Mouse (Mus musculus) activated CD4-positive, CD25-positive, alpha-beta regulatory T cell, adult 4 months (primary cell): Measurements from ENCODE around the gene Cacna1c. TPM values are rescaled to one million over a fixed set of nuclear protein-coding genes. Genes with fewer than 3 reads are reported as not detected.

ENCODE experiments used
- ATAC-seq: one replicate; pipeline ENCODE4 v1.8.0; 2017
- polyA plus RNA-seq, 2 experiments: library from polyadenylated mRNA; unstranded; fragments of 100-300 nt; shearing (Covaris generic); gene quantifications; one replicate each; pipeline ENCODE4 v1.2.1; 2017

Gene Cacna1c
- polyA plus RNA-seq, 2 experiments from 2014 or later = 1.1 TPM

DNA sequence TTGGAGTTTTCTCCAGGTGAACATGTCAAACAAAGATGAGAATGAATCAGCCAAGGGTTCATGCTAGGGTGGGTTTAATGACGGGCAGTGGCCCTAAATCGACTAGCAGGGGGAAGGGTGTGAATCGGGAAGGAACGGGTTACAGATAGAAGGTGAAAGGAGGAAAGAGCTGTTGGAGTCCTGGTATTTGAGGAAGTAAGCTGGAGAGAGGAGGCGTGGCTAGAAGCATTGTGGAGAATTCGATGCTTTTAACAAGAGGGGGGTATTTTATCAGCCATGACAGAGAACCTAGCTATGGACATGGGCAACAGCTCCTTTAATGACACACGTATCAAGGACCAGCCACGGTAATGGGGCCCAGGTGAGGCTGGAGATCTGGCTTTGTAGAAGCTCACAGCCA lies 417.0 kb downstream of the Cacna1c start:
- ATAC-seq = no peak

DNA sequence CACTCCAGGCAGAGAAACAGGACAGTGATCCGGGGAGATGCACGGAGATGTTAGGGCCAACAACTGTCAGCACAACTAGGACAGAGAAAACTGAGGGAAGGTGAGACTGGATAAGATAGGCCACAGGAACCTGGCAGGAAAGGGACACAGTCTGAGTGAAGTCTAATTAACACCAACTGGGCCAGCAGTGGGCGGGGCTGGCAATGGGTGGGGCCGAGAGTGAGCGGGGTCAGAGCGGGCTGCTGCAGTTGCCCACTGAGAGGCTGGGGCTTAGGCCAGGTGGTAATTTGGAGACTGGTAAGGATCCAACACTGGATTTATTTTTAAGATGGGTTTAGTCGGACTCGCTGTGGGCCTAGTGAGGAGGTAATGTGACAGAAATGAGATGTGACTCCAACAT lies 418.8 kb downstream of the Cacna1c start:
- no peak for ATAC-seq

DNA sequence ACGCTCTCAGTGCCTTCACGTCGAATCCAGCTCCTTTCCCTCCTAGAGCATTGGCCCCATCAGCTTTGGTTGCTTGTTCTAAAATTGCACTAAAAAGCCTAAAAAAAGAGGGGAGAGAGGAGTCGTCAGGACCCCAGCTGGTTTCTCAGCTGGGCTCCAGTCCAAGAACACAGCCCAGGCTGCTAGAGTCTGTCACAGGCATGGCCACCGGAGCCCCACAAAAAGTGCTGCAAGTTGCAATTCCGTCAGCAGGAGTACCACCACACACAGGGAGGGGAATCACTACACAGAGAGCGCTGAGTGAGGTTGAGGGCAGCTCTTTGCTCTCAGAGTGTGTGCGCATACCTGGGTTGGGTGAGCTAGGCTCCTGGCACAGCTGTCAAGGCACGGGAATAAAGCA lies 419.8 kb downstream of the Cacna1c start:
- ATAC-seq = no peak

DNA sequence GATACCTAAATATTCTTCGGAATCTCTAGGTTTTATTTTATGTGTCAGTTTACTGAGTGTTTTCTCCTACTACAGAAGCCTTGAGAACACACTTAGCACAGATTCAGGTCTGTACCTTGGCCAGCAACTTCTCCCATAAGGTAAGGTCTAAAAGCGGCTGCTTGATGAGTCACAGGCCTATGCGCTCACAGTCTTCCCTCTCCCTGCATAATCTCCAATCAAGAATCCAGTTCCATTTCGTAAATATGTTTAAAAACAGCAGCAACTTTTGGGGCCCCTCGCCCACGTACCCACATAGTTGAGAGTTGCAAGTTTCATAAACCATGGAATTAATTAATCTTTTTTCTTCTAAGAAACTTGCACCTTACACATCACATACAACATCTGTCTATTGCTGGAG lies 423.6 kb downstream of the Cacna1c start:
- ATAC-seq = no peak

DNA sequence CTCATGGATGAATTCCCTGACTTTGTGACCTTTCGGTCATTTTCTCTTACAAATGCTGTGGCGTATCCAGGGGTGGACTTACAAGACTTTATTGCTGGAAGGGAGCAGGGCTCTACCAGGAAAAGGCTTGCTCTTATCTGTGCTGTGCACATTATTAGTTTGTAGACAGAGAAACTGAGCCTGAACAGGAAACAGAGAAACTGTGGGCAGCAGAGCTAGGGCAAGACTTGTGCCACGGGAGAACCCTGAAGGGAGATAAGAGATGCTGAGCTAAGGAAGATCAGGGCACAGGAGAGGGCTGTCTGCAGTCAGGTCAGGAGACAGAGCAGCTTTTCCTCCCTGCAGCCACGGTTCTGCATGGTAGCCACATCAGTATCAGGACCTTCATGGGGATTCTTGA lies 425.1 kb downstream of the Cacna1c start:
- no peak for ATAC-seq

DNA sequence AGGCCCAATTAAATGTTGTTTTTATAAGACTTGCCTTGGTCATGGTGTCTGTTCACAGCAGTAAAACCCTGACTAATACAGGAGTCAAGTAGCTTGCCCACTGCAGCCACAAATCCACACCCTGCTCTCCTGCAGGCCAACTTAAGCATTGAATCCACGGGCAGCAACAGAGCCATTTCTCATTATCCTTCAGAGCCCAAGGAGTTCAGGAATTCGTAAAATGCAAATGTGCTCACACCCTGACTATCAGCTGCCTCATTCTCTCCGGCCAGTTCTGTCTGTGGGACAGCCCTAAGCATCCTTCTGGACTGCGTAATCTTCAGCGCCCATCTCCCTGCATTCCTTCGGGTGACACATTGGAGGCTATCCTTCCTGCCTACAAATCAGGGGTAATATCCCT lies 425.8 kb downstream of the Cacna1c start:
- ATAC-seq = no peak

DNA sequence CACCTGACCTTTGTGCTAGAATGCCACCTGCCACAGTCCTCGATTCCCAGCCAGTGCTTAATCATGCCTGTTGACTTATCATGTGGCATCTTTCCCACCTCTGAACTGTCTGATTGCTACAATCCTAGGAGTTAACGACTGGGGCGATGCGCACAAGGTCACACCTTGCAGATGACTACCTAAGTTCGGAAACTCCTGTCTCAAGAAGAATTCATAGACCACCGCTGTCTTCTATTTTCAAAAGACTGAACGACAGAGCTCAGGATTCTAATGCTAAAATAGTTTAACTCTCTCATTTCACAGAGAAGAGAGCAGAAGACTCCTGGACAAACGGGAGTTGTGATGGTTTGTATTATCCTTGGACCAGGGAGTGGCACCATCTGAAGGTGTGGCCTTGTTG lies 426.4 kb downstream of the Cacna1c start:
- ATAC-seq = no peak

DNA sequence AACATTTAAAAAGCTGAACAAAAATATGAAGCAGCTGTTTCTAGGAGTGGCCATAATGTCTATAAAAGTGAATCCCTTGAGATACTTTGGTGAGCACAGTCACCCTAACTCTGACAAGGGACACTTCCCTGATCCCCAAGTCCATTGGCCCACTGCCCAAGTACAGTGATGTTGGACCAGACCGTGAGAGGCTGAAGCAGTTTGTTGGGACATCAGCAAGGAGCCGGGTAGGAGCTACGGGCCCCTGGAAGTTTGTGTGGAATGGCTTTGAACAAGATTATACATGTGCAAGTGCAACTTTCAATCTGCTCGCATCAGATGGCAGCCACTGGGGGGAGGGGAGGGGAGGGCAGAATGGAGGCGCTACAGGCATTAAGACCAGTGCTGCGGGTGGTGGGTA lies 428.5 kb downstream of the Cacna1c start:
- ATAC-seq = no peak

DNA sequence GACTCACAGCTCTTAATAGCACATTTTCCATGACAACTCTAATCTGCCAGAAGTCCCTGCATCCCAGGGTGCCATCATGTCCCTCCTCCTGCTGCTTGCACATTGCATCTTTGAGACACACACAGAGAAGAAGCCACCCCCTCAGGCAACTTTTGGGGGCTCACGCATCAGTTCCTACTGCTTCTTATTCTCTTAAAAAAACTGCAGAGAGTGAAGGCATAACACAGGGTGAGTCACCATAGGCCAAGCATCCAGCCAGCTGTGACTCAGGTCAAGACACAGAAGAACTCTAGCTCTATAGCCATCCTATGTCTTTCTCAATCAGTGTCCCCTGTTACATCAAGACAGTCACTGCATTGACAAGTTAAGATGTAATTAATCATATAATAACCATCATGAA lies 431.0 kb downstream of the Cacna1c start:
- ATAC-seq = no peak

DNA sequence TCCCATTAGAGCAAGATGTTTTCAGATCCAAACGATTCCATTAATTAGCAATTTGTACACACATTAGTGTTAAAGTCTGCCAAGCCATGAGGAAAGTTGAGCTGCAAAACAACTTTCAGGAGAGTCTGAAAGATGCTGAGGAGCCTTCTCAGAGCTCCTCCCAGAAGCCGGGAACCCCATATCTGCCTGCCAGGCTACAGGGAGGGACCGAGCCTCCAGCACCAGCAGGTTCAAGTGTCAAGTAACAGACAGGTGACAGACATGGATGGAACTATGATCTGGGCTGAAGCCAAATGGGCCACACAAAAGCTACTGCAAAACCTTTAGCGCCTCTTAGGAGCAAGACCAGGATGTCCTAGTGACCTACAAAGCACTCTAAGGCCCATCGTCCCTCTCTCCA lies 437.2 kb downstream of the Cacna1c start:
- no peak for ATAC-seq

DNA sequence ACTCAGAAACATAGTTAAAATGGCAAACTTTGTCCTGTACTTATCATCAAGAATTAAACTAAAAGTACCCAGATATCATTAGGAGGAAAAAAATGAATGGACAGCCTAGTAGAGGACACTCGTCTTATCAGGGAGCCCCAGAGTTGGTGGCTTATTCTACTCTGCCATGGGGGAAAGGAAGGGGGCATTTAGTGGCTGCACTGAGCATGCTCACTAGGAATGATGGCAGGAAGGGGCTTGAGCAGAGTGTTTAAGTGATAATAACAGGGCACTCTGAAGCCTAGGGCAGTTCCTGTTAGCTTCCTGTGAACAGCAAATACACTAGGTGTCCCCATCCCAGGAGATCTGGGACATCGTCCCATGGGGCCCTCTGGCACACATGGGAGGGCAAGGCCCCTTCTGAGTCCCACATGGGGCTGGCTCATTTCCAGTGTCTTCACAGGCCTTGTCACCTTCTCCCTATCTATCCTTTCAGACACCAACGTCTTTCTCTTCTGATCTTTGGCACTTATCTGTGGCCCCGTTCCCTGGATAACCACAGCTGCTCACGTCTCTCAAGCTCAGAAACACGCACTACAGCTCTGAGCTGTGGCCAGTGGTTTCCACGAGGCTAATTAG lies 437.8 kb downstream of the Cacna1c start:
- ATAC-seq = no peak

DNA sequence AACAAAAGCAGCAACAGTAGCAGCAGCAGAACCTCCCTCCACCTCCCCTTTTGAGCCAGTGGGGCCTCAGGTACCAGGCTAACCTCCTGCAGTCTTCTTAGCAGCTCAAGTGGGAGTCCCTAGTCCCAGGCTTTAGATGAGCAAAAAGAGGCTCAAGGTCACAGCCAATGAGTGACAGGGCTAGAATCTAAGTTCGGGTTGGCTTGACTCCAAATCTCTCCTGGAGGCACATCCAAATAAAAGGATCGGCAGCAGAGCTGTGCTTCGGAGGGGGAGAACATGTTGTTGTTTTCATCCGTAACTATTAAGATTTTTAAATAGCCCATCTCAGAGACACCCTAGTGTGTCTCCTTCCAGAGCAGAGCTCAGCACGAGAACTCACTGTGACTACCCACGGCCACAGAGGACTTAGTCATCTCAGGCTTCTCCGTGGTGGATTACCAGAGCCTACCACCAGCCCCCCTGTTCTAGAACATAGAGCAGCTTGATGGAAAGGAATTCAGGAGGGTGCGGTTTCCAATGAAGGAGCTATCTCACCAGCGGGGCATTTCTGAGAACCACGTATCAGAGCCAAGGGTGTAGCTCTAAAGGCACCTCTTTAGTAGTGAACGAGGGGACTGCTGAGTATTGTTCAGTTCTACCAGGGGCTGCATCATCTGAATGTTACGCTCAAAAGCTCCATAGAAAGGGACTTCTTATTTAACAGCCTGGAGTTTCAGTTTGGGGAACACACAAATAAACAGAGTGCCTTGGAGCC lies 438.5 kb downstream of the Cacna1c start:
- no peak for ATAC-seq

DNA sequence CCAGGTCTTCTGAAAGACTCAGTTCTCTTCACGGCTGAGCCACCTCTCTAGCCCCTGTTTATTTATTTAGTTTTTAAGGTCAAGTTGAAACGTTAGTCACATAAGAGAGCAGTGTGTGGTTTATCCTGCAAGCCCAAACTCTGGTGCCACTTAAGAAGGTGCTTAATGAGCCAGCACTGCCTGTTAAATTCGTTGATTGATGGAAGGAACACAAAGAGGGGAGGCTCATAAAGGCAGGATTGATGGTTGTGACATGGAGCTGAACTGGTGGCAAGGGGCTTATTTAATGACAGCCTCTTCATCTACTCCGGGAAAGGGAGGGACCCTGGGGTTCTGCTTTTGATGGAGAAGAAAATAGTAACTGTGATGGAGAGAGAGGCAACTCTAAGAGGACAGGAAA lies 439.7 kb downstream of the Cacna1c start:
- ATAC-seq = no peak

DNA sequence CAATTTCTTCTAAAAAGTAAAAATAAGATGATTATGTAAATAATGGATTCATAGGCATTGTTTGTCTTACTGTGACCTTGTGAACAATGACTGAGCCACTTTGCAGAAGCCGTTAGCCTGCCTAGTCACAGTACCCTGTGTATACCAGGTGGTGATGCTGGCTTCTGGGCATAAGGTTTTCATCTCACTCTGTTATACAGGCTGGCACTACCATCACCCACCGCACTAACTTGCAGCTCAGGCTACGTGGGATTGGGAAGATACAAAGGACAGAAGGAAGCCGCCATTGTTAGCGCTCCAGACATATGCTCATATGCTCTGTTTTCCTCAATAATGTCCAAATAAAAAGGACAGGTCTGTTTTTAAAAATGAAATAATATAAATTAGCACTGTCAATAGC lies 440.4 kb downstream of the Cacna1c start:
- no peak for ATAC-seq

DNA sequence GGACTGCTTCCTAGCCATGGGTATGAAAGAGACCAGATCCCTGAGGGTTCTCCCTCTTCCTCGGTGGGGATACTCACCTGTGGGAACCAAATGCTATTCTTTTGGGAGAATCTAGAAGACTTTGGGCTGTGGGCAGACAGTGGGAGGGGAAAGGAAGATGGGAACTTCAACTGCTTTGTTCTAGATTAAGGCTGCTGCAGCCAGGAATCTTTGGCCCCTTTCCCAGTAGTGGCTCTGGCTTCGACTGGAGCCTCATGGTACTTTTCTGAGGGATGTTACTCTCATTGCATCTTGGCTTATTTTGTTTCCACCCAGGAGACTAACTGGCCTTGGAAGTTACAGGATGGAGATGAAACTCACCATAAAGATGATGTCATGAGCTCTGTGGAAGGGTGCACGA lies 441.8 kb downstream of the Cacna1c start:
- ATAC-seq = no peak

DNA sequence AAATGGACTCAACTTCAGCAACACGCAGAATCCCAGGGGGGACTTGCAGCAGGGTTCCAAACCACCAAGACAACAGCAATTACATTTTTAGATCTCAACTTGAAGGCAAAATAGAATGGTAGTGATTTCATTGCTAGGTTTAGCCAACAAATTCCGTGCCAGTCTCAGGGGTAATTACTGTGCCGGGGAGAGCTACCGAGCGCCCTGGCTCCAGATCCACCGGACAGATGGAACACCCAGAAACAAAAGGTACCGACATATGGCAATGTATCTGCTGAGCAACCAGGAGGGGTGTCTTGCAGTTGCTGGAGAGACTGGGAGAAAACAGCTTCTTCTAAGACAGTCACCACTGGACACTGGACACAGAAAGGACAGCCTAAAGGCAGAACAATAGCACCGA lies 442.4 kb downstream of the Cacna1c start:
- no peak for ATAC-seq

DNA sequence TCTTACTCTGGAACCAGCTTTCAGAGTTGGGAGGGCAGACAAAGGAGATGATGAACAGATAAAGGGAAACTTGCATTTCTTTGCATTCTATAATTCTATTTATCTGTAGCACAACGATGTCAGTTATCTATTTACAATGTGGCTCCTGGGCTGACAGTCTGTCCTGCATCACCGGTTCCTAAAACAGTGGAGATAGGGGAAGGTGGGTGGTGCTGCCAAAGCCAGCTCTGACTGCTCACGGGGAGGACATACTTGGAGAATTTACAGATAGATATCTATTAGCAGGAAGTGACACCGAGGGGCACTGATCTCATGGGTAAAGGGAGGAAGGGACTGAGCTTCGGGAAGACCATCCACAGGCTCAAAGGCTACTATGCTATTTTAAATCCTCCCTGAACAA lies 443.2 kb downstream of the Cacna1c start:
- no peak for ATAC-seq

DNA sequence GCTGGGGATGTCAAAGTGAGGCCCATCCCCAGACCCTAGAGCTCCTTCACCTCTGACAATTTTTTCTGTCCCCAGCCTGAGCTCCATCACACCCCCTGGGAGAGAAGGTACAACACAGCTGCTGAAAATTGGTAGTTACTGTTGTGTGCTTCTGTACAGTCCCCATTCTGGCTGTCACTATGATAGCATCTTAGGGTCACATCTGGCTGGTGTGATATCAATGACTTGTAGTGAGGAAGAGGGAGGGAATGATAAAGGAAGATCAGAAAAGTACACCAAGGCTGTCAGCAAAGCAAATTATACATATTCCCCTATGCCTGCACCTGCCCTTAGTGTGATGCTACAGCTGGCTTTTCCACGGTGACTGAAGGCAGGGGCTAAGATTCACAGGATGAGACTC lies 446.9 kb downstream of the Cacna1c start:
- no peak for ATAC-seq

DNA sequence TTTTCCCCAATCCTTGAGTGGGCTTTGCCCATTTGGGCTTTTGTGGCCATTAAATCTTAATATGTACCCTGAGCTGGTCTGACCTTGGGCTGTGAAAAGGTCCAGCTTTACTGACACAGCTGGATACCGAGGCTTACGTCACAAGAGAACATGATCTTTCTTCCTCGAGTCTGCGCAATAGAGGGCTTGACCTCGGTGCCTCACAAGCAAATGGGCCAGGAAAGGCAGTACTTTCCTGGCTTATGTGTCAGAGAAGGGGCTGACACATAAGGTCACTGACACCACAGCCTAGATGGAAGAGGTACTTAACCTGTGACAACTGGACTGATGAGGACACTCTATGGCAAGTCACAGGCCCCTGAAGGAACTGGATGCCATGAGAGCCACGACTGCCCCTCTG lies 453.5 kb downstream of the Cacna1c start:
- ATAC-seq = no peak

DNA sequence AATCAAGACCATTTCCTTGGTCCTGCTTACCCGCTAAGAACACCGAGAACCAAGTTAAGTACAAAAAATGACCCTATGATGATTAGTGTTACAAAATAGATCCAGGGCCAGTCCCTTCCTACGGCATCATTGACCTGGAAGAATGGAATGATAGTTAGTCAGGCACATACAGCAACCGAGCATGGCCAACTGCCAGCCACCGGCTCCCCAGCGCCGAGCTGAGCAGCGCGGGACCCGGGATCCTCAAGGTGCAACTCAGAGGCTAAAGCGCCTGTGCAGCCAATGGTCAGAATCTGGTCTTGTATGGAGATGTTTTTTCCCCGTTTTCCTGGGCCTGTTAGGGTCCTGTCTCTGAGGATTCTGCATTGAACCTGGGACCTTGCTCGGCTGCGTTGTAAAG lies 454.4 kb downstream of the Cacna1c start:
- no peak for ATAC-seq

DNA sequence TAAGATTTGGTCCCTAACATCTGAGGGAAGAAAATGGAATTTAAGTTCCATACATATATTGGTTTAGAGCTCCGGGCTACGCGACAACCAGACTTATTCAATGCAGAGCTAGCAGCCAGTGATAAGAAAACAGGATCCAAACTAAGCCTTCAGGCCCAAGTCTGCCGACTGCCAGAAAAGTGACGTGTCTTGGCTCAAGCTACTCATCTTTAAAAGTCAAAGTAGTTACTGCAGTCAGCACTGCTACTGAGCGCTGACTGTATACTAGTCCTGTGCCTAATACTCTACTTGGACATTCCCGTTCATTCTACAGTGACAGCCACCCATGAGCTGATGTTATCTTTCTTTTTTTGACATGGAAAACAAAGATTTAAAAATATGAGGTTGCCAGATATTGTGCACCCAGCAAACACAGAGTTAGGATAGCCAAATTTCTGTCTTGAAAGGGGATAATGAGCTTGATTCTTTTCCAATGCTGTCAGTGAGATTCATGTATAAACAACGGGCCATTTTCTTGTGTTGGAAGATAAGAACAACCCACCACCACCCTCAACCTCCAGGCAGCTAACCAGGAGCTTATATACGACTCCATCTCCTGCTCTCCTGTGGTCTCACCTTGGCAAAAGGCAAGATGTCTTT lies 456.1 kb downstream of the Cacna1c start:
- ATAC-seq = no peak

DNA sequence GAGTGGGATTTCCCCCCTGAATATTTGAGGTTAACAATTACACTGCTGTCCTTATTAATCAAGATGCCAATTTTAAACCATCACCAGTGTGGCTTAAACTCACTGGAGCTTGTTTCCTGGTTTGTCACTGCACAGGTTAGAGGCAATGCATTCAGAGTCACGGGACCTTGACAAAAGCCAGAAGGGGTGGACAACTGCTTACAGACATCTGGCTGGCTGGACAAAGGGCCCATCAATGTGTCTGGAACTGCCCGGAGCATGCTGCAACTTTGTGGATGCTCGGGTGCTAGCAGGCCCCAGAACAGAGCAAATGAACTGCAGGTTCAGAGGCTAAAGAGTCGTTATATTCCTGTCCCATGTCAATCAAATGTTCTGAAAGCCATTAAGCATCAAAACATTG lies 456.9 kb downstream of the Cacna1c start:
- ATAC-seq = no peak

DNA sequence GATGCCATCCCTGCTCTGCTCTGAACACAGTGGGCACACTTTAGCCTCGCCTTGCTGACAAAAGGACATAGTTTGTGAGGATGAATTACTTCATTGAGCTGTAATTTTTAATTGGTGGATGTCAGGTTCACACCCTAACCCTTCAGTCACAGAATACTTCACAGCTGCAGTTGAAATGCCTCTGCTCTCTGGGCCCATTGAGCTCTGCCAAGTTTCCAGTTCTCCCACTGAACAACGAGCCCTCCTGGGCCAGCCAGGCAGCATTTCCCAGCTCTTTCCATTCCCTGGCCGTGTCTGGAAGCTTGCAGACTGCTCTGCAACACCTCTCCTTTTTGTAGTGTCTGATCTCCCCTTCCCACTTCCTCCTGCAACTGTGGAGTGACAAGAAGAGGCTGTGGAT lies 457.6 kb downstream of the Cacna1c start:
- no peak for ATAC-seq

DNA sequence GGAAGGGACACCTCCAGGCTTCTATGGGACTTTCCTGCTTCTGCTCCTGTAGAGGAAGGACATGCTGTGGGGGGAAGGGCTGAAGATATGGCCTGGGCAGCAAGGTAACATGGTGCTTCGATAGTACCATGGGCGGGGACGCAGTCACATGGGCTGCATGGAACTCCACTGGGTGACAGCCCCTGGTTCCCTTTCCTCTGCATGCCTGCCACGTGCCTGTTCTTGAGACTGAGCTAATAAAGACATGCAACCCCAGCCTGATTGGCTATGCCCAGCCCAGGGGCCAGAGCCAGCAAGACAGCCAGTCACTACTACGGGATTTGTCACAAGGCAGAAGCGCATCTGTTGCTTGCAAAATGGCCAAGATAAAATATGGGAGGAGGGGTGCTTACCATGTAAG lies 459.1 kb downstream of the Cacna1c start:
- ATAC-seq = no peak
